Comparison of ENCODE assay signal across 11 mouse cellular contexts in the genomic region with DNA sequence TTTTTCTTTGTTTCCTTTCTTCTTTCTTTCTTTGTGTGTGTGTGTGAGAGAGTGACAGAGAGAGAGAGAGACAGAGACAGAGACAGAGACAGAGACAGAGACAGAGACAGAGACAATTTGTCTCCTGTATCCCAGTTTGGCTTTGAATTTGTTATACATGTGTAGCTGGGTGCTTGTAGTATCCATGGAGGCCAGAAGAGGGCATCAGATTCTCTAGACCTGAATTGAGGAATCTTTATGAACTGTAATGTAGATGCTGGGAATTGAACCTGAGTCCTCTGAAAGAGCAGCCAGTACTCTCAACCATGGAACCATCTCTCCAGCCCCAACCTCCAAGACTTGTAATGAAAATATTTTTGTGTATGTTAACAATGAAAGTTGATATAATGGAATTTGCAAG.
DNase-seq lines count a peak whose midpoint lies in the region; ATAC-seq and TF ChIP-seq lines count a peak whose summit lies in the region.
"Had no signal": no experiment of that assay in that cellular context is flagged by ENCODE, and none has a peak within 500 bp of the region (broad histone marks: within the 10 kb centered on the region; RNA-seq: fewer than 3 reads in every experiment).

No protein-coding gene starts in this region.

- ATAC-seq in Patski, result no peak

- intact Hi-C loops in left cerebral cortex, adult 2 months (cut with DNase I), result loop anchor here (10.0 kb wide), 1 partner anchor 406 kb away; no protein-coding TSS in a partner anchor
- intact Hi-C loops in left cerebral cortex, postnatal 25 days (cut with DNase I), result loop anchor here (2.0 kb wide), 1 partner anchor 410 kb away; no protein-coding TSS in a partner anchor

- peak; percentile 35 for TF ChIP-seq CTCF in left cerebral cortex, adult 2 months (IDR thresholded peaks at IDR 0.05)
- peak; percentile 7 for TF ChIP-seq CTCF in Patski (IDR thresholded peaks at IDR 0.05)

- no peak overlapping the region for H3K4me3 ChIP-seq in left cerebral cortex, adult 2 months
- H3K4me3 ChIP-seq: embryonic facial prominence, embryonic 12.5 days had no signal

- CTCF ChIA-PET in Patski (lab: Charles Lee), result no interaction called here

- POLR2A ChIA-PET in Patski (lab: Charles Lee), result no interaction called here

- no peaks in the 10 kb centered on the region for H3K27me3 ChIP-seq in Patski
- H3K27me3 ChIP-seq: embryonic facial prominence, embryonic 12.5 days had no signal

- H3K27ac ChIP-seq in left cerebral cortex, adult 2 months, result no peak overlapping the region
- H3K27ac ChIP-seq: embryonic facial prominence, embryonic 12.5 days; liver, embryonic 14.5 days had no signal

- DNase-seq in cerebellum, postnatal 10 days, result peak; percentile 39 to 48
- DNase-seq in cerebellum, adult 11 months, result no peak
- DNase-seq in left cerebral cortex, adult 2 months (ENCODE audit: extremely low spot score in 1 of 2, low spot score in 2 of 2), result no peak
- DNase-seq in left cerebral cortex, postnatal 25 days (ENCODE audit: low spot score in 2 of 2), result no peak
- no peak for DNase-seq in Patski (ENCODE audit: low read depth, low spot score)
- DNase-seq in kidney, postnatal 10 days, result peak; percentile 29
- no peak for DNase-seq in thymus, postnatal 14 days
- DNase-seq in cerebellum, adult 11-12 months, result no peak
- DNase-seq: B cell, adult 2 months had no signal

- in situ Hi-C loops in Patski (cut with MboI; ENCODE audit: low pct_unique_long_range_greater_than_20kb), result no loop called here

Comparison
In these comparisons a context has a peak if more than half of its experiments do, and no peak if none do; other contexts are left out.
1. DNase-seq: peak in cerebellum, postnatal 10 days (2 of 2) and kidney, postnatal 10 days (single experiment); none in cerebellum, adult 11 months (single experiment), left cerebral cortex, adult 2 months (0 of 2), left cerebral cortex, postnatal 25 days (0 of 2), Patski (single experiment), thymus, postnatal 14 days (single experiment) and cerebellum, adult 11-12 months (single experiment).